Mouse (Mus musculus) brain, embryonic 14.5 days (tissue): ENCODE measurements around the gene Gm15013. TPM values are rescaled to one million over a fixed set of nuclear protein-coding genes. Genes with fewer than 3 reads are reported as not detected.
"Not testable (repeated sequence)": the region's sequence is repeated elsewhere in the genome, so short reads cannot be mapped to it uniquely, and the experiment has no call there.

ENCODE experiments used
- DNase-seq: peaks from one replicate; pipeline ENCODE4 v3.0.0-alpha.2; 2011; ENCODE audit warnings: low read depth
- CTCF ChIP-seq: fragments of 200-500 bp; IDR thresholded peaks from 2 replicates; pipeline ENCODE4 v1.5.1; 2012; ENCODE audit warnings: inconsistent platforms, mild to moderate bottlenecking, moderate library complexity, borderline replicate concordance; ENCODE audit not compliant: insufficient read depth, insufficient read length; ENCODE audit errors: extremely low read depth
- POLR2A ChIP-seq: fragments of 200-500 bp; IDR thresholded peaks from 2 replicates; pipeline ENCODE4 v1.6.1; 2012; ENCODE audit warnings: mild to moderate bottlenecking, inconsistent platforms, borderline replicate concordance; ENCODE audit not compliant: poor library complexity, insufficient read depth, insufficient read length, severe bottlenecking; ENCODE audit errors: extremely low read depth
- polyA plus RNA-seq: library from polyadenylated mRNA; depleted of rRNA; stranded (reverse); fragments of >200 nt; gene quantifications from 2 replicates; pipeline ENCODE4 v1.2.3, GENCODE M21; 2012; rRNA removed

The Gm15013 gene
- not detected in 2 replicates for polyA plus RNA-seq

- DNase-seq, result no peak
- no peak for TF ChIP-seq CTCF
- TF ChIP-seq POLR2A, result no peak
These were observed at the start of gene Gm15013 for GRCm38 (mm10) chrX:139714381-139714780. Gm15013 (minus strand) TSS chrX:139714481.

DNA sequence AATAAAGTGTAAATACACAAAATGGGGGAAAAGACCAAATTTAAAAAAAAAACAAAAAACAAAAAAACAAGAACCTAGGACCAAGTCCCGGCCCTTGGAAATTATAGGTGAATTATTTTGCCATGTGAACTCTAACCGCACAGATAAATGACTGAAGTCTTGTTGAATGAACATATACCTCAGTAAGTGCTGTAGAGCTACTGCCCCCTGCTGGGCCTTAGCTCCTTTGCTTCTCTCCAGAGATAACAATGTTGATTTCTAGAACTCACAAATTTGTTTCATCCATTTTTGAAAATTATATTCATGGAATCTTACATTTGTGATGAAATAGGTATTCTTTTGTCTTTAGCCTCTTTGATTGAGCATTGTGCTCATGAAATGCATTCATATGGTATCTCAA lies 48.3 kb upstream of the Gm15013 start:
- peak; percentile 59 for DNase-seq
- no peak for TF ChIP-seq POLR2A
- peak; percentile 39; the same call in 1 of the 2 replicates for TF ChIP-seq CTCF

DNA sequence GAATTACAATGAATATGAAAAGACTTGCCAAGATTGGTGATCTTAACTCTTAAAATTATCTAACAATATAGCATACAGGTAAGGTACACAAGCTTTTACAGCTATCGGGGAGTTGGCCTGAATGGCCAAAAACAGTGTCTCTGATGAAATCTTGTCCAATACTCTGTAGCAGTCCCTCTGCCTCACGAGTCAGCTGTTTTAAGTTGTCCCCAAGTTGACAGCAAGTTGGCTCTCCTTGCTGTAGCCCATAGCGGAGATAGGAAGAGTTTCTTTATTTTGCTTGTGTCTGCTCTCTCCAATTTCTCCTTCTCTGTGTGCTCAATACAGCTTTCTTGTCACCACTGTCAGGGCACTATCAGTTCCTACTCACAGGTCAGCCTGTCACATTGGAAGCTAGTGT lies 44.4 kb upstream of the Gm15013 start:
- DNase-seq, result not testable (repeated sequence)

DNA sequence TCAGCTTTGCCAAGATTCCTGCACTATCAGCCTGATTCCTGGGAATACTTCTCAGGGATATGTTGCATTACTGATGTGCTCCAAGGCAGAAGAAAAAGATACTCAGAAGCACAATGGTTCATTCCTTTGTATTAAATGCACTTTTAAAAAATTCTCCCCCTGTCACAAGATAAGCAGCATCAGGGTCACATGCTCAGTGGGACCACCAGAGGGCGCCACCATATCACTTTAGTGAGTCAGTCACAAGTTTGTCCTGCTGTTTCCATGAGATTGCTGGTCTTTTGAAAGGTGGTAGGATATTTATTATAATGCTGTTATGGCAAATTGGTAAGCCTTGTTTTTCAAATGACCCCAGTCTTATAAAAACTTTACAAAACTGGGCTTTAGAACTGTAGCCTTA lies 37.6 kb upstream of the Gm15013 start:
- TF ChIP-seq CTCF (peak; percentile 71; the same call in 1 of the 2 replicates), POLR2A (no peak)
- peak; percentile 76 for DNase-seq

- no peak for DNase-seq
- TF ChIP-seq POLR2A (no peak), CTCF (no peak)
These were observed 22.8 kb upstream of the Gm15013 start for GRCm38 (mm10) chrX:139737066-139737465.

DNA sequence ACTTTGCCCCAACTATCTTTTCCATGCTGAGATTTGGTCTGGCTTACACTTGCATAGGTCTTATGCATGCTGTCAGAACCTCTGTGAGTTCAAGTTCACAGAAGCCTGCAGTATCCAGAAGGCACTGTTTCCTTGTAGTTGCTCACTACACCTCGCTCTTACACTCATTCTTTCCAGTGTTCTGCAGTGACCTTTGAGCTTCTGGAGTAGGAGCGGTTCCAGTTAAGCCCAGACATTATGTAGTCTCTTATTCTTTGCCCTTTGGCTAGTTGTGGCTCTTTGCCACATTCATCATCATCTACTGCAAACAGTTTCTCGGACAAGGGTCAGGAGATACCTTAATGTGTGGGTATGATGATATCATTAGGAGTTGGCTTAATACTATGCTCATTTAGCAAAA lies 16.3 kb upstream of the Gm15013 start:
- no peak for TF ChIP-seq POLR2A
- TF ChIP-seq CTCF, result no peak
- DNase-seq, result no peak

GRCm38 (mm10) chrX:139722350-139722749 lies 8.1 kb upstream of the Gm15013 start:
- no peak for TF ChIP-seq POLR2A
- no peak for TF ChIP-seq CTCF
- no peak for DNase-seq

DNA sequence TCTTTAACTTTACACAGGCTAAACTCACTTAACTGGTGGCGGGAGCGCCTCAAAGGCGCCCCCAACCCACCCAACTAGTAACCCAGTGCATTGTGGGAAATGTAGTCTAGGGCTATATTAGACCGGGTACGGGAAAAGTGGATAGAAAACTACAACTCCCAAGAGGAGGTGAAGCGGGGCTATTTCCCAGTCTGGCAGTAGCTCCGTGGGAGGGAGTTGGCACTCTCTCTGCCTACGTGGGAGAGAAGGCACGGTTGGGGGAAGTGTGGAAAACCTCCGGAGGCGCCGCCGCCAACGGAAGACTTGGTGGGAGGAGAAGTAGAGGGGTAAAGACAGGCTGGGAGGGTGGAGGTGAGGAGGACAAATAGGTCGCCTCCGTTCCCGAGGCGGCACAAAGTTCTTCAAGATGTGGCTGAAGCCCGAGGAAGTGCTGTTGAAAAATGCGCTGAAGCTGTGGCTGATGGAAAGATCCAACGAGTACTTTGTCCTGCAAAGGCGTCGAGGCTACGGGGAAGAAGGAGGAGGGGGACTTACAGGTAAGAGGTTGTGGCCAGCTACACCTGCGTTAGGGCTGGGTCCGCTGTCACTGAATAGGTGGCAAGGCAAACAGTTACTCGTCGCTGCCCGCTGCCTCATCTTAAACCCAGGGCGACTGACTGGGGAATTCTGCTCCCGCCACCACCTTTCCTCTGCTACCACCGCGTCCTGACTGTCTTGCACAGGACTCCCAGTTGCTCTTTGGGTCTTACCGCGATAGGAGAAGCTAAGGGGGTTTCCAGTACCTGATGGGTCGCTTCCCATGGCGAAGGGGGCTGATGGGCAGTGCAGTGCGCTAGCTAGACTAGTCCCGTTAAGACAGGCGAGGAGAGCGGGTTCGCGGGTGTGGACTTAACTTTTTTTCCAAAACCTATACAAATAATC lies 29.2 kb downstream of the Gm15013 start, which contains the start of gene Tbc1d8b:
Gene Tbc1d8b (plus strand): TSS at position 222 of the 921 bp plus-strand sequence.
- peak; percentile 95 for DNase-seq
- TF ChIP-seq CTCF (no peak), POLR2A (no peak)

DNA sequence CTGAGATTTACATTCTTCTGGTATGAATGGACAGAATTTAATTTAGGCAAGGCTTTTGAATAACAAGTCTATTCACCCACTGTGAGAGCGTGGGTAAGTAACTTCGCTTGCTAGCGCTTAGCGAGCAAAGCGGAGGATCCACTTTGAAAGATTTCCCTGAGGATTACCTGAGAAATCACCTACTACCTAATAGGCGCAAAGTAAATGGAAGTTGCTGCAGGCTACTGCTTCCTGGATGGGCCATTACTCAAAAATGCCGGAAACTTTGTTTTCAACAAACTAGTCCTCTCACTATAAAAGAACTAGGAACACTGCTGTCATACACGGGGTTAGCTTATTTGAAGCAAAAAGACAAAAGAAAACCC lies 29.9 kb downstream of the Gm15013 start:
- TF ChIP-seq CTCF (no peak), POLR2A (no peak)
- DNase-seq, result no peak

DNA sequence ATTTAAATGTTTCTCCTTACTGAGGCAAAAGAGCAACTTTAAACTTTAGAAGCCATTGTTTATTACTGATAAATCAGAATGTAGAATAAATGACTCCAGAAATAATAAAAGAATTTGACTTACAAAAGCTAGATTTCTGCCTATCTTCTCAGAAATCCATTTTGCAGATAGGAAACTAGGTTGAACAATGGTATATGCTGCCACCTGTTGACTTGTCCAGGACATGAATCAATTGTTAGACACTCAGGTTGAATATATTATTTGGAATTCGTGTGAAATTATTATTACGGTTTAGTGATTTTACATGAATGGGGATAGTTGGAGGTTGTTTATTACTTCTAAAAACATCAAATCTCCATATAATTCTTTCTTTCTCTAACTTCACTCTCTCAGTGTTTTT lies 48.5 kb downstream of the Gm15013 start:
- peak; percentile 25 for DNase-seq
- TF ChIP-seq POLR2A, result no peak
- no peak for TF ChIP-seq CTCF

Other genes starting within 250 kb of the Gm15013 start
- 0.62 and 0.64 TPM in 2 replicates for gene D330045A20Rik, start 234.1 kb downstream of the Gm15013 start, polyA plus RNA-seq
- gene Rnf128, start 151.2 kb downstream of the Gm15013 start, polyA plus RNA-seq, result 1.3 and 1.4 TPM in 2 replicates
- 1.6 and 2.2 TPM in 2 replicates for gene Tbc1d8b, start 29.5 kb downstream of the Gm15013 start, polyA plus RNA-seq
- 0.30 and 0.36 TPM in 2 replicates for gene Ripply1, start 67.9 kb upstream of the Gm15013 start, polyA plus RNA-seq
- 0.28 and 0.94 TPM in 2 replicates for gene Cldn2, start 86.3 kb upstream of the Gm15013 start, polyA plus RNA-seq
- 4.5 and 5.8 TPM in 2 replicates for gene Morc4, start 157.2 kb upstream of the Gm15013 start, polyA plus RNA-seq